Mouse (Mus musculus): ENCODE data around the gene Ercc6. TPM values are rescaled to one million over a fixed set of nuclear protein-coding genes. Genes with fewer than 3 reads are reported as not detected.

The Ercc6 gene
- polyA plus RNA-seq, 1 experiment from 2014 or later = 12.7 TPM

DNA sequence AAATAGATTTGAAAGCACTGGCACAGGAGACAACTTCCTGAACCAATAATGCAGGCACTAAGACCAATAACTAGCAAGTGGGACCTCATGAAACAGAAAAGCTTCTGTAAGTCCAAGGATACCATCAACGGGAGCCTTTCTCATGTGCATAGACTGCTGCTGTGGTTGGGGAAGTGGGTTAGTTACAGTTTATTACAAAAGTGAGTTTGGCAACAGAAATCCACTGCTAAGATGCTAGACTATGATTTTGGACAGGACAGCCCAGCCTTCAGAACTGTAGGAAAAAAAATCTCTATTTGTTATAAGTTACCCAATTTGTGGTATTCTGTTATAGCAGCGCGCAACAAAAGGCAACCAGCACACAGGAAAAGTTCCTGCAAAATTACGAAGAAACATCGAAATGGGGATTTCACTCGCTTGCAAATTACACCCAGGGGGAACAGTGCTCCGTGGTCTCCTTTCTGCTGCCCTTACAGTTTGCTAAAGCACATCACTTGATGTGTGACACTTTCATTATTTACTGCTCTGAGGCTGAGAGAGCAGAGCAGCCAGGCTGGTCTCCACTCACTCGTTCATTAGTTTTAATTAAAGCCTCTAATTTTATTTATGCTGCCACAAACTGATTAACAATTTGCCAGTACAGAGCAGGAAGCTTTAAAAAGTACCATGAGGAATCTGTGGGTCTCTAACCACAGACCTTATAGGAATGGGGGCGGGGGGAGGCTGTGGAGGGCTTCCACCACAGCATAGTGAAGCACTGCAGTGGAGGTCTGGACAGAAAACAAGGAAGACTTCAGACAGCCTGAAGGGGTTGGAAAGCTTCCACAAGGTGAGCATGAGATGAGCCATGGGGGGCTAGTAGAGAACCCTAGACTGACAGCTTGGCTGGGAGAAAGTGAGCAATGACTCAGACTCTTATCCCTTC, 10.3 kb upstream of the Ercc6 start:
- Histone ChIP-seq H3K36me3 (ENCODE audit: insufficient read depth, low read length) (no peaks in the 10 kb centered on the region), H3K9ac (ENCODE audit: low read depth, low read length) (no peak overlapping the region), H3K27ac (no peak overlapping the region), H3K4me1 (replicated peaks; ENCODE audit: insufficient read depth, low read length) (no peaks in the 10 kb centered on the region), H3K27me3 (ENCODE audit: insufficient read depth, low read length) (no peaks in the 10 kb centered on the region), H3K4me3 (replicated peaks; ENCODE audit: low read depth, low read length) (no peak overlapping the region), H3K9me3 (replicated peaks; ENCODE audit: low read length) (no peaks in the 10 kb centered on the region), H3K4me2 (ENCODE audit: low read length) (no peak overlapping the region)
- WGBS = 67% methylated on average over 9 of the region's 9 CpGs
- ATAC-seq (replicated peaks; ENCODE audit: low FRiP score, low read depth) (no peak), DNase-seq (ENCODE audit: low spot score) (no peak)
- TF ChIP-seq CTCF (IDR thresholded peaks at IDR 0.05; ENCODE audit: low read depth) = no peak

DNA sequence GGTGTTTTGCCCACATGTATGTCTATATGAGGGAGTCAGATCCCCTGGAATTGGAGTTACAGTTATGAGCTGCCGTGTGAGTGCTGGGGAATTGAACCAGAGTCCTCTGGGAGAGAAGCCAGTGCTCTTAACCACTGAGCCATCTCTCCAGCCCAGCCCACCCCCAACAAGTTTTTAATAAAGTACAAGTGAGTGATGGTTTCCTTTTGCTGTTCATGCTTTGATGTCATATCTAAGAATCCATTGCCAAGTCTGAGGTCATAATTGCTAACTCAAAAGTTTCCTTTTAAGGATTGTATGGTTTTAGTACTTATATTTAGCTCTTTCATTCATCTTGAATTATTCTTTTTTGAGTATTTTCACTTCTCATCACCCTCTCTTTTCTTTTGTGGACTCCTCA, 9.4 kb upstream of the Ercc6 start:
- Histone ChIP-seq H3K36me3 (ENCODE audit: insufficient read depth, low read length) (no peaks in the 10 kb centered on the region), H3K9me3 (replicated peaks; ENCODE audit: low read length) (no peaks in the 10 kb centered on the region), H3K4me3 (replicated peaks; ENCODE audit: low read depth, low read length) (no peak overlapping the region), H3K4me2 (ENCODE audit: low read length) (no peak overlapping the region), H3K27ac (no peak overlapping the region), H3K27me3 (ENCODE audit: insufficient read depth, low read length) (no peaks in the 10 kb centered on the region), H3K4me1 (replicated peaks; ENCODE audit: insufficient read depth, low read length) (no peaks in the 10 kb centered on the region), H3K9ac (ENCODE audit: low read depth, low read length) (no peak overlapping the region)
- TF ChIP-seq CTCF (IDR thresholded peaks at IDR 0.05; ENCODE audit: low read depth) = no peak
- DNase-seq (ENCODE audit: low spot score) (no peak), ATAC-seq (replicated peaks; ENCODE audit: low FRiP score, low read depth) (no peak)
- WGBS = 74% methylated on average over 1 of the region's 1 CpGs

DNA sequence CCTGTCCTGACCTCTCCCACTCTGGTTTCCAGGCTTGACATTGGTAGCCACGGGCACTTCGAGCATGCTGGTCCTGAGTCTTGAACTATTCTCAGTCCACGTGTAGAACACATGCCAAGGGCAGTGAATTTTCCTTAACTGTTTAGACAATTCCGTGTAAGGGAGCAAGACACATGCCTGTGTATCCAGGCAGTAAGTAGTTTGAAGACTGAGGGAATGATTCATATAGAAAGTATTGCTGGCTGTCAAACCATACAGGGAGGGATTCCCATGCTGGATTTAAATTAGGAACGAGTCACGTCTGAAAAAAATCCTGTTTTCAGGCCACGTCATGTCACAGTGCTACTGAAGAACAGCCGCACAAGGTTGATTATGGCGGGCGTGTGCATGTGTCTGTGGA, 7.0 kb upstream of the Ercc6 start:
- Histone ChIP-seq H3K9me3 (replicated peaks; ENCODE audit: low read length) (no peaks in the 10 kb centered on the region), H3K4me3 (replicated peaks; ENCODE audit: low read depth, low read length) (no peak overlapping the region), H3K9ac (ENCODE audit: low read depth, low read length) (no peak overlapping the region), H3K4me1 (replicated peaks; ENCODE audit: insufficient read depth, low read length) (no peaks in the 10 kb centered on the region), H3K36me3 (ENCODE audit: insufficient read depth, low read length) (no peaks in the 10 kb centered on the region), H3K4me2 (ENCODE audit: low read length) (no peak overlapping the region), H3K27ac (no peak overlapping the region), H3K27me3 (ENCODE audit: insufficient read depth, low read length) (no peaks in the 10 kb centered on the region)
- no peak for ATAC-seq (replicated peaks; ENCODE audit: low FRiP score, low read depth)
- DNase-seq (ENCODE audit: low spot score) = no peak
- WGBS = 85% methylated on average over 10 of the region's 10 CpGs
- no peak for TF ChIP-seq CTCF (IDR thresholded peaks at IDR 0.05; ENCODE audit: low read depth)

DNA sequence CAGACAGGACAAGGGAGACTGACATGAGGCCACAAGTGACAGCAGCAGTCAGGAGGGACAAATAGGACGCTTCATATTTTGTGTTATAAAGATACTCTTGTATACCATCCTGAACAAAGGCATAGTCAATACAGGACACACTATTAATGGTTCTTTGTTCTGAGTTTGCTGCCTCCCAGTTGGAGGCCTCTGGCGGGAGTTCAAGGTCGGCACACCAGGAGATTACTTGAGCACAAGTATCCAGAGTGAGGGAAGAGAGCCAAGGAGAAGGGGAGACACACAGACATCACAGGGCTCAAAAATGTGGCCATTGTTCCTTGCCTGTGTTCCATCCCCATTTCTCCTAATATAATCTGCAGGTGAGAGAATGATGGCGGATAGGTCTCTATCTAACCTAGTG, 6.1 kb upstream of the Ercc6 start:
- TF ChIP-seq CTCF (IDR thresholded peaks at IDR 0.05; ENCODE audit: low read depth) = no peak
- Histone ChIP-seq H3K27me3 (ENCODE audit: insufficient read depth, low read length) (no peaks in the 10 kb centered on the region), H3K36me3 (ENCODE audit: insufficient read depth, low read length) (no peaks in the 10 kb centered on the region), H3K27ac (no peak overlapping the region), H3K9me3 (replicated peaks; ENCODE audit: low read length) (no peaks in the 10 kb centered on the region), H3K4me3 (replicated peaks; ENCODE audit: low read depth, low read length) (no peak overlapping the region), H3K4me2 (ENCODE audit: low read length) (no peak overlapping the region), H3K4me1 (replicated peaks; ENCODE audit: insufficient read depth, low read length) (no peaks in the 10 kb centered on the region), H3K9ac (ENCODE audit: low read depth, low read length) (no peak overlapping the region)
- ATAC-seq (replicated peaks; ENCODE audit: low FRiP score, low read depth) = no peak
- WGBS = 79% methylated on average over 4 of the region's 4 CpGs
- no peak for DNase-seq (ENCODE audit: low spot score)

DNA sequence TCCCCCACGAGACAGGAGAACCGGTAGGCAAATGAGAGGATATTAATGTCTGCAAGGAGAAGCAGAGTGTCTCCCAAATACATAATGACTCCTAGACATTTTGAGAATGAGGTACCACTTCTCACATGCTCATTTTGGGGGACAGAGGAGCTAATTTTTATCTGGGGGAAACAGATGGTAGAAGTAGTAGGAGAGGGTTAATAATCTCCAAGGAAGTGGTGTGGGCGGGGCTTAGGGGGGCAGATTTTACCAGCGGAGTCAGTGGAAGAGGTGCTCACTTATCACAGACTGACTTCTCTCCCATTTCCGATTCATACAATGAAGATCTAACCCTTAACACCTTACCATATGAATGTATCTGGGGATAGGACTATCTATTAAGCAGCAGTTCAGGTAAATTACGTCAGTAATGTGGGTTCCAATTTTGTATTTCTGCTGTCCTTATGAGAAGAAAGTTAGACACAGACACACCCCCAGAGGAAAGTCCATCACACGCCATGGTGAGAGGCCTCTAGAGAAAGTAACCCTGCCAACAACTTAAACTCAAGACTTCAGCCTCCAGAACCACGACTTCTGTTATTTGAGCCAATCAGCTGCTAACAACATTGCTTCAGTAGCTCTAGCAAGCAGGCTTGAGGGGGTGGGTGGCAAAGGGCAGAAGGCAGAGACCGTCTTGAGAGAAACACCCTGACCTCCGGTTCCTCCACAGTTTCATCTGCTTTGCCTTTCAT, 5.1 kb upstream of the Ercc6 start:
- no peak overlapping the region for H3K27ac ChIP-seq
- H3K9ac ChIP-seq (ENCODE audit: low read depth, low read length) = no peak overlapping the region
- DNase-seq (ENCODE audit: low spot score) (no peak), ATAC-seq (replicated peaks; ENCODE audit: low FRiP score, low read depth) (no peak)
- no peaks in the 10 kb centered on the region for H3K36me3 ChIP-seq (ENCODE audit: insufficient read depth, low read length)
- H3K4me1 ChIP-seq (replicated peaks; ENCODE audit: insufficient read depth, low read length) = no peaks in the 10 kb centered on the region
- H3K9me3 ChIP-seq (replicated peaks; ENCODE audit: low read length) = no peaks in the 10 kb centered on the region
- no peak for TF ChIP-seq CTCF (IDR thresholded peaks at IDR 0.05; ENCODE audit: low read depth)
- 53% methylated on average over 10 of the region's 10 CpGs for WGBS
- no peaks in the 10 kb centered on the region for H3K27me3 ChIP-seq (ENCODE audit: insufficient read depth, low read length)
- H3K4me2 ChIP-seq (ENCODE audit: low read length) = no peak overlapping the region
- no peak overlapping the region for H3K4me3 ChIP-seq (replicated peaks; ENCODE audit: low read depth, low read length)

DNA sequence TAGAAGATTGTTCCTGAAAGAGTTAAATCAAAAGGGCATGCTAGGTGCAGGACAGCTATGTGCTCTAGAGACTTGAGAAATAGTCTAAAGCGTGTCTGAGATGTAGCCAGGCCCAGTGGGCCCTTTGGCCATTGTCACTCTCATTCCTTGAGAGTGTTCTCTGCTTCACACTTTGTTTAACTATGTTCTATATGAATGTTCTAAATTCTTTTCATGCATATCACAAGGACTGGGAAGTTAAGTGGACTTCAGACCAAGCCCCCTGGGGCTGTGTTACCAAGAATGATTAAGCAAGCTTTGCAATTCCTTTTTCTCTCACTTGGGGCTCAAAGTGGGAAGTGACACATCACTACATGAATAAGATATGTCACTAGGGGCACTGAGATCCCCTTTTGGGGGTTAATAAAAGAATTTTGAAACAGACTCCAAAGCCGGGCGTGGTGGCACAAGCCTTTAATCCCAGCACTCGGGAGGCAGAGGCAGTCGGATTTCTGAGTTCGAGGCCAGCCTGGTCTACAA, 3.8 kb upstream of the Ercc6 start:
- no peak for TF ChIP-seq CTCF (IDR thresholded peaks at IDR 0.05; ENCODE audit: low read depth)
- H3K9me3 ChIP-seq (replicated peaks; ENCODE audit: low read length) = no peaks in the 10 kb centered on the region
- ATAC-seq (replicated peaks; ENCODE audit: low FRiP score, low read depth) (no peak), DNase-seq (ENCODE audit: low spot score) (no peak)
- no peak overlapping the region for H3K4me2 ChIP-seq (ENCODE audit: low read length)
- WGBS = 81% methylated on average over 6 of the region's 6 CpGs
- H3K4me1 ChIP-seq (replicated peaks; ENCODE audit: insufficient read depth, low read length) = no peaks in the 10 kb centered on the region
- no peak overlapping the region for H3K9ac ChIP-seq (ENCODE audit: low read depth, low read length)
- H3K27me3 ChIP-seq (ENCODE audit: insufficient read depth, low read length) = no peaks in the 10 kb centered on the region
- no peak overlapping the region for H3K27ac ChIP-seq
- no peak overlapping the region for H3K4me3 ChIP-seq (replicated peaks; ENCODE audit: low read depth, low read length)
- H3K36me3 ChIP-seq (ENCODE audit: insufficient read depth, low read length) = no peaks in the 10 kb centered on the region
